Mouse (Mus musculus): Measurements from ENCODE around the gene Rbfox2. TPM values are rescaled to one million over a fixed set of nuclear protein-coding genes. Genes with fewer than 3 reads are reported as not detected.

Rbfox2 gene
- total and polyA plus RNA-seq, 3 experiments = 2.1 to 6.5 (median 2.3) TPM

- Histone ChIP-seq H3K4me3 (ENCODE audit: low read depth, low read length) (no peak overlapping the region), H3K4me1 (ENCODE audit: insufficient read depth, low read depth, low read length) (no peaks in the 10 kb centered on the region), H3K27me3 (ENCODE audit: insufficient read depth, low read length) (no peaks in the 10 kb centered on the region; the same call in 1 of the 2 replicates), H3K9me3 (replicated peaks) (no peaks in the 10 kb centered on the region), H3K36me3 (replicated peaks) (no peaks in the 10 kb centered on the region)
- TF ChIP-seq GATA2 (IDR thresholded peaks at IDR 0.05; ENCODE audit: borderline replicate concordance, low read depth, low read length) (no peak), POLR2AphosphoS5 (IDR thresholded peaks at IDR 0.05; ENCODE audit: insufficient replicate concordance, low read depth, low read length) (no peak), TAL1 (conservative IDR thresholded peaks at IDR 0.05; ENCODE audit: low read depth, low read length) (no peak), CTCF (IDR thresholded peaks at IDR 0.05; ENCODE audit: low read depth, low read length) (no peak), GATA1 (IDR thresholded peaks at IDR 0.05; ENCODE audit: borderline replicate concordance, low read length) (no peak)
- ATAC-seq (ENCODE audit: extremely low read depth, insufficient number of reproducible peaks, low FRiP score, poor library complexity, severe bottlenecking) = no peak
- no peak for DNase-seq (ENCODE audit: low spot score)
Measured at GRCm38 (mm10) chr15:77077906-77078305, 228.9 kb downstream of the Rbfox2 start.

- H3K36me3 ChIP-seq (replicated peaks) = no peaks in the 10 kb centered on the region
- H3K27me3 ChIP-seq (ENCODE audit: insufficient read depth, low read length) = peaks cover 3% of the 10 kb centered on the region
- no peak for ATAC-seq (ENCODE audit: extremely low read depth, insufficient number of reproducible peaks, low FRiP score, poor library complexity, severe bottlenecking)
- H3K4me1 ChIP-seq (ENCODE audit: insufficient read depth, low read depth, low read length) = no peaks in the 10 kb centered on the region
- H3K4me3 ChIP-seq (ENCODE audit: low read depth, low read length) = no peak overlapping the region
- TF ChIP-seq POLR2AphosphoS5 (IDR thresholded peaks at IDR 0.05; ENCODE audit: insufficient replicate concordance, low read depth, low read length) = no peak
- H3K9me3 ChIP-seq (replicated peaks) = no peaks in the 10 kb centered on the region
- no peak for DNase-seq (ENCODE audit: low spot score)
Measured at GRCm38 (mm10) chr15:77076523-77076922, 230.3 kb downstream of the Rbfox2 start.

GRCm38 (mm10) chr15:77072556-77073163 lies 234.1 kb downstream of the Rbfox2 start:
- no peak overlapping the region for H3K4me3 ChIP-seq (ENCODE audit: low read depth, low read length)
- H3K36me3 ChIP-seq (replicated peaks) = no peaks in the 10 kb centered on the region
- DNase-seq (ENCODE audit: low spot score) (no peak), ATAC-seq (ENCODE audit: extremely low read depth, insufficient number of reproducible peaks, low FRiP score, poor library complexity, severe bottlenecking) (no peak)
- TF ChIP-seq TAL1 (conservative IDR thresholded peaks at IDR 0.05; ENCODE audit: low read depth, low read length) (no peak), CTCF (IDR thresholded peaks at IDR 0.05; ENCODE audit: low read depth, low read length) (no peak), GATA2 (IDR thresholded peaks at IDR 0.05; ENCODE audit: borderline replicate concordance, low read depth, low read length) (no peak), POLR2AphosphoS5 (IDR thresholded peaks at IDR 0.05; ENCODE audit: insufficient replicate concordance, low read depth, low read length) (no peak), GATA1 (IDR thresholded peaks at IDR 0.05; ENCODE audit: borderline replicate concordance, low read length) (no peak)
- H3K9me3 ChIP-seq (replicated peaks) = no peaks in the 10 kb centered on the region
- H3K27me3 ChIP-seq (ENCODE audit: insufficient read depth, low read length) = peaks cover 19% of the 10 kb centered on the region
- H3K4me1 ChIP-seq (ENCODE audit: insufficient read depth, low read depth, low read length) = no peaks in the 10 kb centered on the region

GRCm38 (mm10) chr15:77071501-77071900 lies 235.3 kb downstream of the Rbfox2 start:
- no peaks in the 10 kb centered on the region for H3K4me1 ChIP-seq (ENCODE audit: insufficient read depth, low read depth, low read length)
- no peaks in the 10 kb centered on the region for H3K9me3 ChIP-seq (replicated peaks)
- no peak for DNase-seq (ENCODE audit: low spot score)
- no peak overlapping the region for H3K4me3 ChIP-seq (ENCODE audit: low read depth, low read length)
- peaks cover 21% of the 10 kb centered on the region for H3K27me3 ChIP-seq (ENCODE audit: insufficient read depth, low read length)
- ATAC-seq (ENCODE audit: extremely low read depth, insufficient number of reproducible peaks, low FRiP score, poor library complexity, severe bottlenecking) = no peak
- TF ChIP-seq POLR2AphosphoS5 (IDR thresholded peaks at IDR 0.05; ENCODE audit: insufficient replicate concordance, low read depth, low read length) (no peak), GATA2 (IDR thresholded peaks at IDR 0.05; ENCODE audit: borderline replicate concordance, low read depth, low read length) (no peak), CTCF (IDR thresholded peaks at IDR 0.05; ENCODE audit: low read depth, low read length) (no peak), TAL1 (conservative IDR thresholded peaks at IDR 0.05; ENCODE audit: low read depth, low read length) (no peak), GATA1 (IDR thresholded peaks at IDR 0.05; ENCODE audit: borderline replicate concordance, low read length) (no peak)
- no peaks in the 10 kb centered on the region for H3K36me3 ChIP-seq (replicated peaks)

GRCm38 (mm10) chr15:77070745-77071268 lies 236.0 kb downstream of the Rbfox2 start:
- Histone ChIP-seq H3K27me3 (ENCODE audit: insufficient read depth, low read length) (peaks cover 21% of the 10 kb centered on the region), H3K4me3 (ENCODE audit: low read depth, low read length) (no peak overlapping the region), H3K9me3 (replicated peaks) (no peaks in the 10 kb centered on the region), H3K4me1 (ENCODE audit: insufficient read depth, low read depth, low read length) (no peaks in the 10 kb centered on the region), H3K36me3 (replicated peaks) (no peaks in the 10 kb centered on the region)
- ATAC-seq (ENCODE audit: extremely low read depth, insufficient number of reproducible peaks, low FRiP score, poor library complexity, severe bottlenecking) = no peak
- no peak for DNase-seq (ENCODE audit: low spot score)
- no peak for TF ChIP-seq POLR2AphosphoS5 (IDR thresholded peaks at IDR 0.05; ENCODE audit: insufficient replicate concordance, low read depth, low read length)
- no peak for TF ChIP-seq GATA2 (IDR thresholded peaks at IDR 0.05; ENCODE audit: borderline replicate concordance, low read depth, low read length)
- no peak for TF ChIP-seq TAL1 (conservative IDR thresholded peaks at IDR 0.05; ENCODE audit: low read depth, low read length)
- no peak for TF ChIP-seq CTCF (IDR thresholded peaks at IDR 0.05; ENCODE audit: low read depth, low read length)
- no peak for TF ChIP-seq GATA1 (IDR thresholded peaks at IDR 0.05; ENCODE audit: borderline replicate concordance, low read length)

GRCm38 (mm10) chr15:77069019-77069418 lies 237.8 kb downstream of the Rbfox2 start:
- Histone ChIP-seq H3K4me3 (ENCODE audit: low read depth, low read length) (no peak overlapping the region), H3K9me3 (replicated peaks) (no peaks in the 10 kb centered on the region), H3K4me1 (ENCODE audit: insufficient read depth, low read depth, low read length) (no peaks in the 10 kb centered on the region), H3K27me3 (ENCODE audit: insufficient read depth, low read length) (peaks cover 23% of the 10 kb centered on the region), H3K36me3 (replicated peaks) (no peaks in the 10 kb centered on the region)
- ATAC-seq (ENCODE audit: extremely low read depth, insufficient number of reproducible peaks, low FRiP score, poor library complexity, severe bottlenecking) = no peak
- no peak for DNase-seq (ENCODE audit: low spot score)
- TF ChIP-seq GATA2 (IDR thresholded peaks at IDR 0.05; ENCODE audit: borderline replicate concordance, low read depth, low read length) (no peak), GATA1 (IDR thresholded peaks at IDR 0.05; ENCODE audit: borderline replicate concordance, low read length) (no peak), CTCF (IDR thresholded peaks at IDR 0.05; ENCODE audit: low read depth, low read length) (no peak), TAL1 (conservative IDR thresholded peaks at IDR 0.05; ENCODE audit: low read depth, low read length) (no peak), POLR2AphosphoS5 (IDR thresholded peaks at IDR 0.05; ENCODE audit: insufficient replicate concordance, low read depth, low read length) (no peak)

Measured in G1E (cell line).